Mouse (Mus musculus) right cerebral cortex, postnatal 14 days (tissue): ENCODE data around the gene Pdzrn4.
"Not testable (repeated sequence)": the region's sequence is repeated elsewhere in the genome, so short reads cannot be mapped to it uniquely, and the experiment has no call there.

ENCODE experiments used
- DNase-seq: peaks from one replicate; pipeline ENCODE4 v3.0.0; 2022

The Pdzrn4 gene

GRCm38 (mm10) chr15:92396770-92397608, at the start of gene Pdzrn4:
Gene Pdzrn4, plus strand, starts transcription at chr15:92396881.
- peak; percentile 42 for DNase-seq

- no peak for DNase-seq
These were observed 49.3 kb upstream of the Pdzrn4 start for GRCm38 (mm10) chr15:92347426-92347825.

- DNase-seq = no peak
These were observed 48.8 kb upstream of the Pdzrn4 start for GRCm38 (mm10) chr15:92347902-92348301.

GRCm38 (mm10) chr15:92348453-92348852, 48.2 kb upstream of the Pdzrn4 start:
- not testable (repeated sequence) for DNase-seq

- no peak for DNase-seq
These were observed 32.5 kb upstream of the Pdzrn4 start for GRCm38 (mm10) chr15:92364153-92364552.

GRCm38 (mm10) chr15:92364592-92364991, 32.1 kb upstream of the Pdzrn4 start:
- no peak for DNase-seq

GRCm38 (mm10) chr15:92394811-92395210, 1.9 kb upstream of the Pdzrn4 start:
- no peak for DNase-seq

- DNase-seq = peak; percentile 22
These were observed 2.1 kb downstream of the Pdzrn4 start for GRCm38 (mm10) chr15:92398747-92399146.

GRCm38 (mm10) chr15:92399278-92399677, 2.6 kb downstream of the Pdzrn4 start:
- DNase-seq = no peak

GRCm38 (mm10) chr15:92401554-92401953, 4.9 kb downstream of the Pdzrn4 start:
- no peak for DNase-seq

- DNase-seq = no peak
These were observed 18.6 kb downstream of the Pdzrn4 start for GRCm38 (mm10) chr15:92415323-92415722.

GRCm38 (mm10) chr15:92416141-92416540, 19.5 kb downstream of the Pdzrn4 start:
- DNase-seq = no peak

GRCm38 (mm10) chr15:92416658-92417057, 20.0 kb downstream of the Pdzrn4 start:
- DNase-seq = no peak

- DNase-seq = no peak
These were observed 20.4 kb downstream of the Pdzrn4 start for GRCm38 (mm10) chr15:92417120-92417519.

GRCm38 (mm10) chr15:92434605-92435004, 37.9 kb downstream of the Pdzrn4 start:
- no peak for DNase-seq

GRCm38 (mm10) chr15:92435306-92435705, 38.6 kb downstream of the Pdzrn4 start:
- no peak for DNase-seq

- no peak for DNase-seq
These were observed 45.0 kb downstream of the Pdzrn4 start for GRCm38 (mm10) chr15:92441630-92442180.

GRCm38 (mm10) chr15:92447708-92448147, 51.0 kb downstream of the Pdzrn4 start:
- peak; percentile 61 for DNase-seq

- DNase-seq = no peak
These were observed 52.4 kb downstream of the Pdzrn4 start for GRCm38 (mm10) chr15:92449112-92449511.

GRCm38 (mm10) chr15:92452620-92453019, 55.9 kb downstream of the Pdzrn4 start:
- DNase-seq = no peak

GRCm38 (mm10) chr15:92482198-92482597, 85.5 kb downstream of the Pdzrn4 start:
- DNase-seq = no peak

GRCm38 (mm10) chr15:92491376-92491775, 94.7 kb downstream of the Pdzrn4 start:
- no peak for DNase-seq

GRCm38 (mm10) chr15:92495465-92496174, 98.9 kb downstream of the Pdzrn4 start:
- no peak for DNase-seq
